Mouse (Mus musculus) hematopoietic stem cell, adult 5-6 weeks (primary cell): ENCODE data around the gene Scd3. TPM values are rescaled to one million over a fixed set of nuclear protein-coding genes. Genes with fewer than 3 reads are reported as not detected.
A peak's percentile ranks its signal among the peaks of the same experiment; 100 is the strongest.

Source experiments
- ATAC-seq, 2 experiments: fragments of 125-278 bp in 1 of 2; replicated peaks in 1 of 2; 2 replicates each; pipeline ENCODE4 v1.8.0; 2016 to 2017; ENCODE audit warnings: inconsistent platforms in 2 of 2, mild to moderate bottlenecking in 2 of 2, moderate number of reproducible peaks in 2 of 2, low read depth in 1 of 2, moderate TSS enrichment in 1 of 2; ENCODE audit not compliant: low FRiP score in 2 of 2, poor library complexity in 2 of 2, severe bottlenecking in 2 of 2, insufficient read depth in 1 of 2, low TSS enrichment in 1 of 2
- total RNA-seq: library from RNA; stranded (forward); fragments of 172-1452, 232-1000 nt; gene quantifications from 2 replicates; pipeline ENCODE4 v1.2.3, GENCODE M21; 2017

The Scd3 gene
- total RNA-seq = 0.06 and 0.20 TPM in 2 replicates

- no peak for ATAC-seq
These were observed at the start of gene Scd3 for GRCm38 (mm10) chr19:44203015-44203564. Gene Scd3 (plus strand): TSS chr19:44203269.

GRCm38 (mm10) chr19:44153781-44154180 lies 49.3 kb upstream of the Scd3 start:
- ATAC-seq = no peak

GRCm38 (mm10) chr19:44157005-44157404 lies 46.1 kb upstream of the Scd3 start:
- ATAC-seq = no peak; a peak in 1 of 4 replicates

GRCm38 (mm10) chr19:44159386-44159785 lies 43.7 kb upstream of the Scd3 start:
- no peak for ATAC-seq

GRCm38 (mm10) chr19:44161515-44161914 lies 41.6 kb upstream of the Scd3 start:
- ATAC-seq = peak; percentile 42 to 53; a peak in 2 of 4 replicates

- peak in 1 of 2 experiments; percentile 29; a peak in 1 of 4 replicates for ATAC-seq
These were observed 28.2 kb upstream of the Scd3 start for GRCm38 (mm10) chr19:44174835-44175234.

GRCm38 (mm10) chr19:44176741-44177140 lies 26.3 kb upstream of the Scd3 start:
- no peak for ATAC-seq

GRCm38 (mm10) chr19:44180502-44180901 lies 22.6 kb upstream of the Scd3 start:
- no peak; a peak in 1 of 4 replicates for ATAC-seq

- ATAC-seq = no peak
These were observed 19.1 kb upstream of the Scd3 start for GRCm38 (mm10) chr19:44183968-44184367.

GRCm38 (mm10) chr19:44189056-44189455 lies 14.0 kb upstream of the Scd3 start:
- no peak for ATAC-seq

- no peak for ATAC-seq
These were observed 10.7 kb upstream of the Scd3 start, which contains the start of gene Pkd2l1 for GRCm38 (mm10) chr19:44192342-44192741. Gene Pkd2l1 (minus strand): TSS chr19:44192442.

- ATAC-seq = no peak
These were observed 9.2 kb upstream of the Scd3 start for GRCm38 (mm10) chr19:44193906-44194305.

GRCm38 (mm10) chr19:44195138-44195537 lies 7.9 kb upstream of the Scd3 start:
- no peak for ATAC-seq

GRCm38 (mm10) chr19:44197053-44197852 lies 5.8 kb upstream of the Scd3 start:
- peak; percentile 54 to 89 for ATAC-seq

GRCm38 (mm10) chr19:44198494-44198893 lies 4.6 kb upstream of the Scd3 start:
- no peak for ATAC-seq

GRCm38 (mm10) chr19:44198964-44199363 lies 4.1 kb upstream of the Scd3 start:
- ATAC-seq = no peak

GRCm38 (mm10) chr19:44207079-44207478 lies 4.0 kb downstream of the Scd3 start:
- ATAC-seq = no peak; a peak in 1 of 4 replicates

GRCm38 (mm10) chr19:44215255-44215654 lies 12.2 kb downstream of the Scd3 start:
- no peak for ATAC-seq
